Mouse (Mus musculus): ENCODE measurements around the gene Cela3b. TPM values are rescaled to one million over a fixed set of nuclear protein-coding genes. Genes with fewer than 3 reads are reported as not detected.

The Cela3b gene
- polyA plus RNA-seq, 1 experiment from 2014 or later = 237 TPM

DNA sequence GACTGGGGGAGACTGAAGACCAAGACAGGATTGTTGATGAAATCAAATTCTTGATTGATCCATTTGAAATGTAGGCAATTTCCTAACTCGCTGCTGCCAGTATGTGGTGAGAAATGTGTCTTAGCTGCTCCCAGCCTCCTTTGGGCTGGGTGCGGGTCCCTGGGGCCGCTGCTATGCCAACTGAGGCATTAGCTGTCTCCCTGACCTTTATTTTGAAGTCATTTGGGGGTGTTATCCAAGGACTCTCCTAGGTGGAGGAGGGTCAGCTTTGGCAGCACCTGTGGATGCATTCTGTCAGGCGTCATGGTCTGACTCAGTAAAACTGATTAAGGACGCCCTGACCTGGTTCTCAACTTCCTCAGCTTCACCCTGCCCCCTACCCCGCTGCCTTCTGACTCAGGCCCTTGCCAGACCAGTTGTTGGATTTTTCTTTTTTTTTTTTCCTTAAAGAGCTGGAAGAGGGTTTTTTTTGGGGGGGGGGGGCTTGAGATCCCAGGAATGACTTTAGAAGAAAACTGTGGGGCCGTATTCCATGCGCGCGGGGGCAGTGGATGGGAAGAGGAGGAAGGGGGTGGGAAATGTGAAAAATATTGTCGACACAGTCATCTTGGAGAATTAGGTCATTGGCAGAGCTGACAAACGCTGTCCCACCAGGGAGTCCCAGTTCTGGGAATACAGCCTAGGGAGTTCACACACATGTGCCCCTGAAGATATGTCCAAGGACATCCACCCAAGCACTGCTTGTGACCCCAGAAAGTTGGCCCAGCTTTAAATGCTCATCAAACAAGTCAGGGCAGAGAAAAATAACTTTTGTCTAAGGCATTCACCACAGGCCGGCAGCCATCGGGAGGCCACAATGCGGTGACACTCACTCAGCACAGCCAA lies 33.5 kb downstream of the Cela3b start:
- ATAC-seq = no peak
- Histone ChIP-seq H3K4me2 (ENCODE audit: low read depth, low read length) (no peak overlapping the region), H3K4me3 (ENCODE audit: low read length) (no peak overlapping the region), H3K27me3 (replicated peaks; ENCODE audit: control insufficient read depth, insufficient read depth, low read length) (no peaks in the 10 kb centered on the region), H3K9ac (ENCODE audit: low read depth, low read length) (no peak overlapping the region), H3K4me1 (ENCODE audit: control insufficient read depth, insufficient read depth, low read length) (no peaks in the 10 kb centered on the region), H3K27ac (ENCODE audit: low read length) (no peak overlapping the region), H3K9me3 (ENCODE audit: control insufficient read depth, low read length) (no peaks in the 10 kb centered on the region), H3K36me3 (ENCODE audit: control insufficient read depth, insufficient read depth, low read length) (no peaks in the 10 kb centered on the region)
- 74% methylated on average over 15 of the region's 15 CpGs for WGBS

- no peak for ATAC-seq
- H3K9me3 ChIP-seq (ENCODE audit: control insufficient read depth, low read length) = no peaks in the 10 kb centered on the region
- H3K27ac ChIP-seq (ENCODE audit: low read length) = no peak overlapping the region
- 57% methylated on average over 9 of the region's 9 CpGs for WGBS
- no peaks in the 10 kb centered on the region for H3K27me3 ChIP-seq (replicated peaks; ENCODE audit: control insufficient read depth, insufficient read depth, low read length)
- no peaks in the 10 kb centered on the region for H3K36me3 ChIP-seq (ENCODE audit: control insufficient read depth, insufficient read depth, low read length)
- H3K4me3 ChIP-seq (ENCODE audit: low read length) = no peak overlapping the region
- no peak overlapping the region for H3K9ac ChIP-seq (ENCODE audit: low read depth, low read length)
- H3K4me2 ChIP-seq (ENCODE audit: low read depth, low read length) = no peak overlapping the region
- 0 out of 2 replicates have a peak, but pooled peaks cover 5% of the 10 kb centered on the region for H3K4me1 ChIP-seq (ENCODE audit: control insufficient read depth, insufficient read depth, low read length)
Observed at GRCm38 (mm10) chr4:137393378-137394135, 36.8 kb downstream of the Cela3b start.

- H3K27ac ChIP-seq (ENCODE audit: low read length) = no peak overlapping the region
- no peaks in the 10 kb centered on the region for H3K27me3 ChIP-seq (replicated peaks; ENCODE audit: control insufficient read depth, insufficient read depth, low read length)
- 75% methylated on average over 9 of the region's 9 CpGs for WGBS
- no peak for ATAC-seq
- no peak overlapping the region for H3K4me2 ChIP-seq (ENCODE audit: low read depth, low read length)
- 0 out of 2 replicates have a peak, but pooled peaks cover 5% of the 10 kb centered on the region for H3K4me1 ChIP-seq (ENCODE audit: control insufficient read depth, insufficient read depth, low read length)
- no peaks in the 10 kb centered on the region for H3K9me3 ChIP-seq (ENCODE audit: control insufficient read depth, low read length)
- H3K36me3 ChIP-seq (ENCODE audit: control insufficient read depth, insufficient read depth, low read length) = no peaks in the 10 kb centered on the region
- H3K9ac ChIP-seq (ENCODE audit: low read depth, low read length) = no peak overlapping the region
- no peak overlapping the region for H3K4me3 ChIP-seq (ENCODE audit: low read length)
Observed at GRCm38 (mm10) chr4:137392874-137393273, 37.5 kb downstream of the Cela3b start.

DNA sequence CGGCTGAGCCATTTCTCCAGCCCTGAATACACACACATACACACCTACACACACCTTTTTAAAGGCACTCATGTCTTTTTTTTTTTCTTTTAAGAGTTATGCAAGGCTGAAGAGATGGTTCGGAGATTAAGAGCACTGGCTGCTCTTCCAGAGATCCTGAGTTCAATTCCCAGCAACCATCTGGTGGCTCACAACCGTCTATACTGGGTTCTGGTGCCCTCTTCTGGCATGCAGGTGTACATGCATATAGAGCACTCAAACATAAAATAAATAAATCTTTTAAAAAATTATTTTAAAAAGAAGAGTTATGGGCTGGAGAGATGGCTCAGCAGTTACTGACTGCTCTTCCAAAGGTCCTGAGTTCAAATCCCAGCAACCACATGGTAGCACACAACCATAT lies 39.1 kb downstream of the Cela3b start:
- Histone ChIP-seq H3K36me3 (ENCODE audit: control insufficient read depth, insufficient read depth, low read length) (no peaks in the 10 kb centered on the region), H3K9me3 (ENCODE audit: control insufficient read depth, low read length) (no peaks in the 10 kb centered on the region), H3K27ac (ENCODE audit: low read length) (no peak overlapping the region), H3K9ac (ENCODE audit: low read depth, low read length) (no peak overlapping the region), H3K4me1 (ENCODE audit: control insufficient read depth, insufficient read depth, low read length) (0 out of 2 replicates have a peak, but pooled peaks cover 5% of the 10 kb centered on the region), H3K4me3 (ENCODE audit: low read length) (no peak overlapping the region), H3K27me3 (replicated peaks; ENCODE audit: control insufficient read depth, insufficient read depth, low read length) (no peaks in the 10 kb centered on the region), H3K4me2 (ENCODE audit: low read depth, low read length) (no peak overlapping the region)
- WGBS = 89% methylated on average over 3 of the region's 3 CpGs
- ATAC-seq = no peak

GRCm38 (mm10) chr4:137390196-137390595 lies 40.1 kb downstream of the Cela3b start:
- Histone ChIP-seq H3K4me2 (ENCODE audit: low read depth, low read length) (no peak overlapping the region), H3K27ac (ENCODE audit: low read length) (no peak overlapping the region), H3K9me3 (ENCODE audit: control insufficient read depth, low read length) (no peaks in the 10 kb centered on the region), H3K27me3 (replicated peaks; ENCODE audit: control insufficient read depth, insufficient read depth, low read length) (no peaks in the 10 kb centered on the region), H3K4me3 (ENCODE audit: low read length) (no peak overlapping the region), H3K9ac (ENCODE audit: low read depth, low read length) (no peak overlapping the region), H3K36me3 (ENCODE audit: control insufficient read depth, insufficient read depth, low read length) (no peaks in the 10 kb centered on the region), H3K4me1 (ENCODE audit: control insufficient read depth, insufficient read depth, low read length) (0 out of 2 replicates have a peak, but pooled peaks cover 5% of the 10 kb centered on the region)
- 89% methylated on average over 4 of the region's 4 CpGs for WGBS
- no peak for ATAC-seq

GRCm38 (mm10) chr4:137388983-137389382 lies 41.4 kb downstream of the Cela3b start:
- Histone ChIP-seq H3K27ac (ENCODE audit: low read length) (peak overlapping the region; percentile 98), H3K4me3 (ENCODE audit: low read length) (peak overlapping the region; percentile 71), H3K27me3 (replicated peaks; ENCODE audit: control insufficient read depth, insufficient read depth, low read length) (no peaks in the 10 kb centered on the region), H3K9me3 (ENCODE audit: control insufficient read depth, low read length) (no peaks in the 10 kb centered on the region), H3K9ac (ENCODE audit: low read depth, low read length) (peak overlapping the region; percentile 83), H3K36me3 (ENCODE audit: control insufficient read depth, insufficient read depth, low read length) (no peaks in the 10 kb centered on the region), H3K4me2 (ENCODE audit: low read depth, low read length) (peak overlapping the region; percentile 85), H3K4me1 (ENCODE audit: control insufficient read depth, insufficient read depth, low read length) (0 out of 2 replicates have a peak, but pooled peaks cover 5% of the 10 kb centered on the region)
- WGBS = 39% methylated on average over 6 of the region's 6 CpGs
- ATAC-seq = 0 out of 2 replicates have a peak, but pooled peaks have one; percentile 16

GRCm38 (mm10) chr4:137388059-137388794 lies 42.1 kb downstream of the Cela3b start:
- Histone ChIP-seq H3K27me3 (replicated peaks; ENCODE audit: control insufficient read depth, insufficient read depth, low read length) (no peaks in the 10 kb centered on the region), H3K9ac (ENCODE audit: low read depth, low read length) (peak overlapping the region; percentile 83), H3K27ac (ENCODE audit: low read length) (peak overlapping the region; percentile 98), H3K4me2 (ENCODE audit: low read depth, low read length) (peak overlapping the region; percentile 85), H3K4me3 (ENCODE audit: low read length) (peak overlapping the region; percentile 71), H3K36me3 (ENCODE audit: control insufficient read depth, insufficient read depth, low read length) (no peaks in the 10 kb centered on the region), H3K9me3 (ENCODE audit: control insufficient read depth, low read length) (no peaks in the 10 kb centered on the region), H3K4me1 (ENCODE audit: control insufficient read depth, insufficient read depth, low read length) (0 out of 2 replicates have a peak, but pooled peaks cover 5% of the 10 kb centered on the region)
- peak; percentile 93 for ATAC-seq
- under 1% methylated on average over 46 of the region's 46 CpGs for WGBS

DNA sequence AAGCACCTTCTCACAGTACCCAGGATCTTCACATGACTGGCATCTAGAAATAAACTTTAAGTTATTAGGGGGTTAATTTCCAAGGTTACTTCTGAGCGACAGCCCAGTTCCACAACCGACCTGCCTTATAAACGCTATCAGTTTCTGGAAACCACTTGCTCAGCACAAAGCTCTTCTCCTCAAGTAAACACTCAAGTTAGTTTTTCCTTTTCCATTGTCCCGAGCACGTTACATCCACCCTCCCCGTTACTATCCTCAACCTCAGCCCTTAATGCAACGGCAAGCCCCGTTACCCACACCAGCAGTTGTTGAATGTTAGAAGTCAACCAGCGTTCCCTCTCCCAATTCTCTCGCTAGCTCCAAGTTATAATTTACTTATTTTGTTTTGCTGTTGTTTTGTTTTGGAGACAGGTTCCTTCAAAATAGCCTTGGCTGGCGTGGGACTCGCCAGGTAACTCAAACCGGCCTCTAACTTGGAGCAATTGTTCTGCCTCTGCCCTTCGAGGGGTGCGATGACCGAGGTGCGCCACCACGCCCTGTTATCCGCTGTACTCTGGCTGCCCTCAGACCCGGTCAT lies 42.8 kb downstream of the Cela3b start:
- under 1% methylated on average over 20 of the region's 20 CpGs for whole genome bisulfite sequencing
- H3K9ac ChIP-seq (ENCODE audit: low read depth, low read length) = peak overlapping the region; percentile 83
- peak overlapping the region; percentile 98 for H3K27ac ChIP-seq (ENCODE audit: low read length)
- no peaks in the 10 kb centered on the region for H3K9me3 ChIP-seq (ENCODE audit: control insufficient read depth, low read length)
- peak overlapping the region; percentile 85 for H3K4me2 ChIP-seq (ENCODE audit: low read depth, low read length)
- peak overlapping the region; percentile 71 for H3K4me3 ChIP-seq (ENCODE audit: low read length)
- peak; percentile 13; the same call in 1 of the 2 replicates for ATAC-seq
- no peaks in the 10 kb centered on the region for H3K36me3 ChIP-seq (ENCODE audit: control insufficient read depth, insufficient read depth, low read length)
- H3K4me1 ChIP-seq (ENCODE audit: control insufficient read depth, insufficient read depth, low read length) = 0 out of 2 replicates have a peak, but pooled peaks cover 5% of the 10 kb centered on the region
- no peaks in the 10 kb centered on the region for H3K27me3 ChIP-seq (replicated peaks; ENCODE audit: control insufficient read depth, insufficient read depth, low read length)

Data from intestine, embryonic 16.5 days (tissue).